Mouse (Mus musculus) megakaryocyte, embryonic 14.5 days (primary cell): ENCODE results near the gene B230217C12Rik.

Experiments used
- FLI1 ChIP-seq: IDR thresholded peaks from 2 replicates; pipeline ENCODE4 v1.6.1; 2012; ENCODE audit warnings: low read length, inconsistent platforms, mixed read lengths
- GATA1 ChIP-seq: IDR thresholded peaks from 3 replicates; pipeline ENCODE4 v1.6.1; 2012; ENCODE audit warnings: mixed read lengths, low read length, inconsistent platforms, borderline replicate concordance

DNA sequence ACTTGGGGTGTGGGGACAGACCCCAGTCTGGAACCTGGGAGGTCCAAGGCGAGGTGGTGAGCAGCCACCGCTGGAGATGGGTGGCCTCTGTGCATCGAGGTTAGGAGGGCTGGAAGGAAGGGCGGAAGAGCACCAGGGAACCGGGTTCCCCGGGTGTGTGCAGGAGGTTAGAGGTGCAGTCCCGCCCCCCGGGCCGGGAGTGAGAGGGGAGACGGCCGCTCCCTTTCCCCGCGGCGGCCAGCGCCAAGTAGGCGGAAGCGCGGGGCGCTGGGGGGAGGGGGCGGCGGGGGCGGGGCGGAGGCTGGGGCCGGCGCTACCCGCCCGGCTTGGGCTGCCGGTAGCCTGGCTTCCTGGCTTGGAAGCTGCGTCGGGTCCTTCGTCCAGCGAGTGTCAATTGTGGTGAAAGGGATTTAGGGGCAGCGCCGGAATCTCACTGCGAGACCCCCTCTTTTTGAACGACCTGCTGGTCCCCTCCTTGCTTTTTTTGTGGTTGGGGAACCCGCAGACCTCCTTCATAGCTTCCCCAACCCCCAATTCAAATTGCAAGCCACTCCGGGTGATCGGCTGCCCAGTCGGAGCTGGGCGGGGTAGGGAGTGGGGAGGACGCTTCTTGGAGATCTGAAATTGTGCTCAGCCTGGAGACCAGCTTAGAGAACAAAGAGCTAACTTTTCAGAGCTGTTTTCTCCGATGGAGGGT is 40.4 kb upstream of the B230217C12Rik start:
- TF ChIP-seq GATA1 (no peak), FLI1 (no peak)
